Mouse (Mus musculus) layer of hippocampus, adult 11-12 months (tissue): ENCODE results near the gene Kirrel3.

Source experiments
- DNase-seq: peaks from one replicate; pipeline ENCODE4 v3.0.0; 2022; ENCODE audit warnings: low spot score

Kirrel3 gene

GRCm38 (mm10) chr9:34689375-34689774 lies 203.7 kb downstream of the Kirrel3 start:
- DNase-seq = no peak

- no peak for DNase-seq
These were observed 210.0 kb downstream of the Kirrel3 start for GRCm38 (mm10) chr9:34695646-34696045.

- no peak for DNase-seq
These were observed 218.0 kb downstream of the Kirrel3 start for GRCm38 (mm10) chr9:34703547-34704300.

GRCm38 (mm10) chr9:34704357-34704756 lies 218.7 kb downstream of the Kirrel3 start:
- DNase-seq = no peak

- DNase-seq = no peak
These were observed 220.7 kb downstream of the Kirrel3 start for GRCm38 (mm10) chr9:34706350-34706873.

- DNase-seq = no peak
These were observed 223.0 kb downstream of the Kirrel3 start for GRCm38 (mm10) chr9:34708691-34709090.

- no peak for DNase-seq
These were observed 226.3 kb downstream of the Kirrel3 start for GRCm38 (mm10) chr9:34711996-34712395.

GRCm38 (mm10) chr9:34712996-34713395 lies 227.3 kb downstream of the Kirrel3 start:
- DNase-seq = no peak

GRCm38 (mm10) chr9:34713462-34713926 lies 227.8 kb downstream of the Kirrel3 start:
- peak; percentile 25 for DNase-seq

- DNase-seq = no peak
These were observed 229.4 kb downstream of the Kirrel3 start for GRCm38 (mm10) chr9:34714996-34715619.

- no peak for DNase-seq
These were observed 230.8 kb downstream of the Kirrel3 start for GRCm38 (mm10) chr9:34716476-34716875.

GRCm38 (mm10) chr9:34721478-34722197 lies 235.9 kb downstream of the Kirrel3 start:
- no peak for DNase-seq

- no peak for DNase-seq
These were observed 236.5 kb downstream of the Kirrel3 start for GRCm38 (mm10) chr9:34722198-34722550.

GRCm38 (mm10) chr9:34732507-34732906 lies 246.8 kb downstream of the Kirrel3 start:
- DNase-seq = no peak

- DNase-seq = no peak
These were observed 247.9 kb downstream of the Kirrel3 start for GRCm38 (mm10) chr9:34733579-34733978.

- no peak for DNase-seq
These were observed 249.3 kb downstream of the Kirrel3 start for GRCm38 (mm10) chr9:34734991-34735390.

GRCm38 (mm10) chr9:34739431-34739830 lies 253.7 kb downstream of the Kirrel3 start:
- no peak for DNase-seq

- no peak for DNase-seq
These were observed 255.1 kb downstream of the Kirrel3 start for GRCm38 (mm10) chr9:34740814-34741213.

GRCm38 (mm10) chr9:34748003-34748402 lies 262.3 kb downstream of the Kirrel3 start:
- no peak for DNase-seq

- DNase-seq = no peak
These were observed 263.5 kb downstream of the Kirrel3 start for GRCm38 (mm10) chr9:34749161-34749560.

- no peak for DNase-seq
These were observed 264.2 kb downstream of the Kirrel3 start for GRCm38 (mm10) chr9:34749877-34750276.

GRCm38 (mm10) chr9:34750887-34751286 lies 265.2 kb downstream of the Kirrel3 start:
- DNase-seq = no peak
